Mouse (Mus musculus) neural tube, embryonic 13.5 days (tissue): Measurements from ENCODE around the gene Htr2c. TPM values are rescaled to one million over a fixed set of nuclear protein-coding genes. Genes with fewer than 3 reads are reported as not detected.

Source experiments
- ATAC-seq: fragments of 200-750 bp; cut with Nextera tagmentation; 2 replicates; pipeline ENCODE4 v1.8.0; 2017; ENCODE audit warnings: low read depth, mild to moderate bottlenecking, moderate TSS enrichment, moderate library complexity
- H3K27ac ChIP-seq: fragments of 300-500 bp; sonication (generic); replicated peaks from 2 replicates; pipeline ENCODE4 v1.5.1; 2015; ENCODE audit warnings: moderate library complexity, mild to moderate bottlenecking, inconsistent platforms
- H3K27me3 ChIP-seq: fragments of 300-500 bp; sonication (generic); 2 replicates; pipeline ENCODE4 v1.6.1; 2015; ENCODE audit warnings: mild to moderate bottlenecking, inconsistent platforms
- H3K36me3 ChIP-seq: fragments of 300-500 bp; sonication (generic); 2 replicates; pipeline ENCODE4 v1.6.1; 2015; ENCODE audit warnings: mild to moderate bottlenecking, inconsistent platforms
- H3K4me1 ChIP-seq: fragments of 300-500 bp; sonication (generic); replicated peaks from 2 replicates; pipeline ENCODE4 v1.6.1; 2015; ENCODE audit warnings: inconsistent platforms
- H3K4me2 ChIP-seq: fragments of 300-500 bp; sonication (generic); 2 replicates; pipeline ENCODE4 v1.6.1; 2015; ENCODE audit warnings: inconsistent platforms, mild to moderate bottlenecking, moderate library complexity
- H3K4me3 ChIP-seq: fragments of 300-500 bp; sonication (generic); 2 replicates; pipeline ENCODE4 v1.5.1; 2015; ENCODE audit warnings: mild to moderate bottlenecking, inconsistent platforms
- H3K9ac ChIP-seq: fragments of 300-500 bp; sonication (generic); 2 replicates; pipeline ENCODE4 v1.6.1; 2015; ENCODE audit warnings: moderate library complexity, mild to moderate bottlenecking, inconsistent platforms
- H3K9me3 ChIP-seq: fragments of 300-500 bp; sonication (generic); 2 replicates; pipeline ENCODE4 v1.6.1; 2016; ENCODE audit warnings: inconsistent platforms
- WGBS: fragments of 180-500 bp; shearing (Covaris S2); methylation state at CpG from one replicate; pipeline ENCODE4 v1.1.7; 2015; 5-methylcytosine and 5-hydroxymethylcytosine counted together
- polyA plus RNA-seq: library from polyadenylated mRNA; unstranded; fragments of >200 nt; fragmentation: Nextera tagmentation; extraction: Ambion mirVana; gene quantifications from 2 replicates; pipeline ENCODE4 v1.2.1, GENCODE M21; 2015

Htr2c gene
- polyA plus RNA-seq: 2.3 and 2.6 TPM in 2 replicates

DNA sequence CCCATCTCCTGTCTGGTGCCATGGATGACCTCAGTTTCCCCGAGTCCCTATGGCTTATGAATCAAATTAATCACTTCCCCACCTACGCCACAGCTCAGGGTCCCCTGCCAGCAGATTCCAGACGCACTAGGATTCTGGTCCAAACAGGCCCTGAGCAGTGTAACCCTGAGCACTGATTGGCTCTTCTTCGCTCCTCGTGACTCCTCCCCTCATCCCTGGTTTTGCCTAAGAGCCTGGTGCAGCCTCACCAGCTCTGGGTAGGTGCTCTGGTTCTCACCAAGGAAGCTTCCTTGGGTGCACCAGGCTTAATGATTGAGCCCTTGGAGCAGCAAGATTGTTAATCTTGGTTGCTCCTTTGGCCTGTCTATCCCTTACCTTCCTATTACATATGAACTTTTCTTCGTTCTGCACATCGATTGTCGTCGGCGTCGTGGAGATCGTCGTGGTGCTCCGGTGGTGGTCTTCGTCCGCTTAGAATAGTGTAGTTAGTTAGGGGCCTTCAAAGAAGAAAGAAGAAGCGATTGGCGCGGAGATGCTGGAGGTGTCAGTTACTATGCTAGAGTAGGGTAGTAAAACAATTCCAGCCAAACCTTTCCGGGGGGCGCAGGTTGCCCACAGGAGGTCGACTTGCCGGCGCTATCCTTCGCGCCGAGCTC is at the start of gene Htr2c:
Gene Htr2c (plus strand): TSS at position 256 of the 656 bp plus-strand sequence.
- ATAC-seq: peak; percentile 89
- Histone ChIP-seq H3K9me3 (no peaks in the 10 kb centered on the region), H3K4me2 (peak within 1 kb of the TSS; percentile 71), H3K27ac (no peak within 1 kb of the TSS), H3K4me1 (no peaks in the 10 kb centered on the region), H3K9ac (peak within 1 kb of the TSS; percentile 64), H3K27me3 (peaks cover 36% of the 10 kb centered on the region), H3K4me3 (peak within 1 kb of the TSS; percentile 45), H3K36me3 (no peaks in the 10 kb centered on the region)
- 15% methylated on average over 21 of the region's 27 CpGs for WGBS

DNA sequence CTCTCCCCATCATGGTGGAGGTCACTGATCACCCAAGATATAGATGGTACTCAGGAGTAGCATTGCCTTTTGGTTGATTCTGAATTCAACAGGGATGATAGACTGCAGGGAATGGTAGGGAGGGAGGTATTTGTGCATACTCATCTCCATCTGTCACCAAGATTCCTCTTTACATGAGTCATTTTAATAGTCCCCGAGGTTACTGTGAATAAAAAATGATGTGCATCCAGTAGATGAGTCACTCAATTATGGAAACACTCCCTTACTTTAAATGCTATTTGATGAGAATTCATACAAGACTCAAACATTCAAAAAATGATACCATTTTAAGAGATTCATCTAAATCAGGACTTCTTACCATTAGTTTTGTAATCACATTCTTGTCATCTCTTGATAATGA is 34.1 kb upstream of the Htr2c start:
- Histone ChIP-seq H3K36me3 (no peaks in the 10 kb centered on the region), H3K4me2 (no peak overlapping the region), H3K9me3 (no peaks in the 10 kb centered on the region), H3K4me3 (no peak overlapping the region), H3K27me3 (no peaks in the 10 kb centered on the region), H3K4me1 (no peaks in the 10 kb centered on the region), H3K9ac (no peak overlapping the region), H3K27ac (no peak overlapping the region)
- 71% methylated on average over 1 of the region's 1 CpGs for WGBS
- ATAC-seq: no peak

DNA sequence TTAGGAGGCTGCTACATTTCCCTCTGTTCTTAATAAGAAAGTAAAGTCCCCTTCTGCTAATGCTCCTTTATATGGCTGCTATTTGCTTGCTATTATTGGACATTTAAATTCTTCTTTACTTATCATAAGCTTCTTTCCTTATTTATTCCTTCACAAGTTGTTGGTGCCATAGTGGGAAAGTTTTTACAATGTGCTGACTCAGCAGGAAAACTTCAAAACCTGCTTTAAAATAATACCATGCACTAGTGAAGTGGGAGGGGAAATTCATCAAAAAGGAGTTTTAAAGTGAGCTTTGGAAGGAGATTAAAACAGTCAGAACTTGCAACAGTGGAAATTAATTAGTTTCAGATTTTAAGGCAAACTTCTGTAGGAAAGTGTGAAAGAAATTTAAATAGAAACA is 26.0 kb upstream of the Htr2c start:
- Histone ChIP-seq H3K27ac (no peak overlapping the region), H3K36me3 (no peaks in the 10 kb centered on the region), H3K4me2 (no peak overlapping the region), H3K9ac (no peak overlapping the region), H3K9me3 (no peaks in the 10 kb centered on the region), H3K4me3 (no peak overlapping the region), H3K4me1 (no peaks in the 10 kb centered on the region), H3K27me3 (no peaks in the 10 kb centered on the region)
- no peak for ATAC-seq

DNA sequence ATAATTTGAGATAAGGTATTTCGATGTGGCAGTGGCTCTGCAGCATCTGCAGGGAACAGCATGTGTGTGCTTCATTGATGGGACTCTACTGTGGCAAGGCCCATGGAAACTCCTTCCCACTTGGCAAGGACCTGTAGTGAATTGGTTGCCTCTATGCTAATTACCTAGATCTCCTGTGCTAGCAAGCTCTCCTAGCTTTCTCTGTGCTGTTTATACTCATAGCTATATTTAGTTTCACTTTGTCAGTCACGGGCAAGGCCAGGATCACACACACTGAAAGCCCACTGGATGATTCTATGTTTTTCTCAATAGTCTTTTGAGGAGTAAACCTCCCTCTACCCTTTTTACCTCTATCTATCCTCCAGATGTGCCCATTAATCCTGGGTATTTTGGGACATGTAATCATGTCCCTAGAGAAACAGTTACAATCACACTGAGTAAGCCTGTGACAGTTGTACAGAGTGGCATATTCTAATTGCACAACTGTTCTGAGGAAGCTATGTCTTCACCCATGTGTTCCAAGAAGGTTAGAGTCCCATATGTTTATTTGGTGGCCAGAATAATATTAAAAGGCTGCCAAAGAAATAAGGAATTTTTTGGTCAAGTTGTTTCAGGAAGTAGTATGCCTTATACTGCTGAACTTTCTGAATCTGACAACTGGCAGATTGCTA is 16.0 kb upstream of the Htr2c start:
- Histone ChIP-seq H3K27ac (no peak overlapping the region), H3K4me2 (no peak overlapping the region), H3K9ac (no peak overlapping the region), H3K4me1 (no peaks in the 10 kb centered on the region), H3K4me3 (no peak overlapping the region), H3K27me3 (no peaks in the 10 kb centered on the region), H3K36me3 (no peaks in the 10 kb centered on the region), H3K9me3 (no peaks in the 10 kb centered on the region)
- WGBS: 89% methylated on average over 2 of the region's 2 CpGs
- no peak for ATAC-seq

DNA sequence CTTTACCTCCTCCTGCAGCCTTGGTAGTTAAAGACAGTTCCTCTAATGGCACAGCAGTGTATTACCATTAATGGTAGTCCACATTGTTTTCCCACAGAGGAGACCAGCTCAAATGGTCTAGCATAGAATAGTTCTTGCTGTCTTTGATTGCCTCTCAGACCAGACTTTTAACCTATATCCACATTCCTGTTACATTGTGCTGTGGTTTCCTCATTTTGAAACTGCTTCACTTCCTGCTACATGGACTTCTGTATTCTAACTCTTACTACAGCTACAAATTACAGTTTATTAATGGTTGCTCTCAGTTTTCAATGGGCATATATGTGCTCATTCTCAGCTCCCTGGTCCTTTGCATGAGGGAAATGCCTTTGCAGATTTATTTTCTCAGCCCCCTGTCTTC is 15.3 kb upstream of the Htr2c start:
- Histone ChIP-seq H3K36me3 (no peaks in the 10 kb centered on the region), H3K4me2 (no peak overlapping the region), H3K4me3 (no peak overlapping the region), H3K4me1 (no peaks in the 10 kb centered on the region), H3K9ac (no peak overlapping the region), H3K9me3 (no peaks in the 10 kb centered on the region), H3K27me3 (no peaks in the 10 kb centered on the region), H3K27ac (no peak overlapping the region)
- ATAC-seq: no peak

DNA sequence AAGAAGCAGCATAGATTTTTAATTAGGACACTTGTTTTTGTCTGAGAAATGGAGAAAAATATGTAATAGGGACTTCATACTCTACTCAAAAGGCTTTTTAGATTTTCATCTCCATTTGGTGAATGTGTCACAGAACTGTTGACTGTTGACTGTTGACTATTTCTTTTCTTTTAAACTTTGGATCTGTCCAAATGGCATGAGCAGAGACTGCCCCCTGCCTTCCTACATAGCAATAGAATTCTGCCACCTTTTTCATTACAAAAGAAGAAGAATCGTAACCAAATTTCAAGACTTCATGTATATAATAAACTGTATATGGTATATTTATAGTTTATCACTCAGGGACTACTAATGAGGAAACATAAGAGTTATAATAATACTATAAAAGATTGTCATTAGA is 3.7 kb upstream of the Htr2c start:
- H3K4me3 ChIP-seq: no peak overlapping the region
- 82% methylated on average over 1 of the region's 1 CpGs for WGBS
- H3K9me3 ChIP-seq: no peaks in the 10 kb centered on the region
- no peak overlapping the region for H3K27ac ChIP-seq
- no peaks in the 10 kb centered on the region for H3K36me3 ChIP-seq
- H3K4me1 ChIP-seq: no peaks in the 10 kb centered on the region
- no peak for ATAC-seq
- peaks cover 32% of the 10 kb centered on the region for H3K27me3 ChIP-seq
- no peak overlapping the region for H3K9ac ChIP-seq
- H3K4me2 ChIP-seq: no peak overlapping the region

DNA sequence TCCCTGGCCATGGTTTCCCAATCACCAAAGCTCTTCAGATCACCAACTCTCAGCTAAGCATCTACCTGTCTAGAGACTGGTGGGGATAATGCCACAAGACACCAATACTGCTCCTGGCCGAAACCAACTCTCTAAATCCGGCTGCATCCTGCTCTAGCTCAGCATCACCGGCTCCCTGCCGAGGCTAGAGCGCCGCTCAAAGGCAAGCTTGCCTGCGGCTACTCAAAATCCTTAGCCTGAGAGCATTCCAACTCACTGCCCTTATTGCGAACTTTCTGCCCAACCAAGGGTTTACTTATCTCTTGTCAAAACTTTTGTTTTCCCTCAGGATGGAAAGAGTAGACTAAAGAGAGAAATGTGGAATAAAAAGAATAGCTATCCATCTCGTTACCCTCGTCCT is 2.4 kb upstream of the Htr2c start:
- 24% methylated on average over 10 of the region's 10 CpGs for WGBS

DNA sequence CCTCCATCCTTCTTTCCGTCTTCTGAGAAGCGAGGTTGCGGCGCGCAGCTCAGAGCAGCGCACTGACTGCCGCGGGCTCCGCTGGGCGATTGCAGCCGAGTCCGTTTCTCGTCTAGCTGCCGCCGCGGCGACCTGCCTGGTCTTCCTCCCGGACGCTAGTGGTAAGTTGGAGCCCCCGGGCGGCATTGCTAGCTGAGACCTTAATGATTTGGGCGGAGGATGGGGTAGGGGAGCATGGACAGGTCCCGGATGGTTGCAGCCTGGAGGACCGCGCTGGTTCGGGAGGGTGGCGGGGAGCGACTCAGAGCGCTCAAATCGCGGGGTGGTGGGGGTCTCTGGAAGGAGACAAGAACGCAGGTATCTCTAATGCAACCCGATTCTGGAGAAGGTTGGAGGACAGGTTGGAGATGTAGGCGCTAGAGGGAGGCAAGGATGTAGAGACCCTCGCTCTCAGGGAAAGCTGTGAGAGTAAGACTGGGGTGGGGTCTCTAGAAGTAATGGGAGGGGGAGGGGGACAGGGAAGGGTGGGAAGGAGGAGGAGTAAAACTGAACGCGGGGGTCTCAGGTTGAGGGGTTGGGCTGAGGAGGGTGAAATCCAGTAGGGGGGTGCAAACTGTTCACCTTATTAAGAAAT is 718 bp downstream of the Htr2c start:
- H3K27ac ChIP-seq: no peak overlapping the region
- no peaks in the 10 kb centered on the region for H3K36me3 ChIP-seq
- peak overlapping the region; percentile 64 for H3K9ac ChIP-seq
- peaks cover 36% of the 10 kb centered on the region for H3K27me3 ChIP-seq
- H3K4me2 ChIP-seq: peak overlapping the region; percentile 71
- H3K9me3 ChIP-seq: no peaks in the 10 kb centered on the region
- 32% methylated on average over 37 of the region's 37 CpGs for WGBS
- ATAC-seq: peak; percentile 90
- no peaks in the 10 kb centered on the region for H3K4me1 ChIP-seq
- peak overlapping the region; percentile 45 for H3K4me3 ChIP-seq

More for the DNA sequence above, 2.4 kb upstream of the Htr2c start:
- H3K4me1 ChIP-seq: no peaks in the 10 kb centered on the region
- no peaks in the 10 kb centered on the region for H3K9me3 ChIP-seq
- no peak overlapping the region for H3K9ac ChIP-seq
- no peak overlapping the region for H3K27ac ChIP-seq
- H3K36me3 ChIP-seq: no peaks in the 10 kb centered on the region
- no peak for ATAC-seq
- H3K4me3 ChIP-seq: no peak overlapping the region
- no peak overlapping the region for H3K4me2 ChIP-seq
- peaks cover 36% of the 10 kb centered on the region for H3K27me3 ChIP-seq

DNA sequence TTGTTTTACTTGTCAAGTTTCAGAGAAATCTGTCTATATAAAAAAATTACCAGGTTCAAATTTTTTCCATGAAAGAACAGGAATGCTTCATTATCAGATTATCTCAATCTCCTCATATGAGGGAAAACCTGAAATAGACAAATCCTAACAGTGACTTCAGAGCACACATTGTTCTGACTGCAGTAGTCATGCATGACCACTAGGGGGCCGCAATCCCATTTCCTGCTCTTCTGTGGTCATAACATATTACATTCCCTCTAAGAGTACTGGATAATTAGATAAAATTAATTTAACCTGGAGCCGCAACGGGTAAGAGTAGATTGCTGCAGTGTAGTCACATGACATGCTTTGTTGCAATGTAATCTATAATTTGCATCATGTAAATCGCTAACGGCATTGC is 17.6 kb downstream of the Htr2c start:
- Histone ChIP-seq H3K36me3 (no peaks in the 10 kb centered on the region), H3K4me2 (no peak overlapping the region), H3K27me3 (no peaks in the 10 kb centered on the region), H3K9ac (no peak overlapping the region), H3K9me3 (no peaks in the 10 kb centered on the region), H3K4me1 (no peaks in the 10 kb centered on the region), H3K27ac (no peak overlapping the region), H3K4me3 (no peak overlapping the region)
- no peak for ATAC-seq
- WGBS: 61% methylated on average over 5 of the region's 5 CpGs

DNA sequence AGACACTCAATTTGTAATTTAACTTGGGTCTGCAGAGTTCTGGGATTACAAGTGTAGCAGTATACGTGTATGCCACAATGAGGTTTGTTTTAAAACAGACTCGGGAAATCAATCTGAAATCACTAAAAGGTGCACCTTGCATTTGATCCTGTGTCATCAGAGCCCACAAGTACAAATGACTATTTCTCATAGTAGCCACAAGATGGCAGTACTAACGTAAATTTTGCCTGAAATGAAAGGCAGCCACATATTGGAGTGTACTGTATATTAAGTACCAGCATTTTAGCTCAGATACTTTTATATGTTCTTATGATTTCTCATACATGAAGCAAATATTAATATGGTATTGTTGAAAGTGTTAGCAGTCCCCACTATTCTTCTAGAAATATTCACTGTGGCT is 93.4 kb downstream of the Htr2c start:
- WGBS: 26% methylated on average over 3 of the region's 3 CpGs
- Histone ChIP-seq H3K4me2 (no peak overlapping the region), H3K4me1 (no peaks in the 10 kb centered on the region), H3K27ac (no peak overlapping the region), H3K9me3 (no peaks in the 10 kb centered on the region), H3K27me3 (no peaks in the 10 kb centered on the region), H3K36me3 (no peaks in the 10 kb centered on the region), H3K4me3 (no peak overlapping the region), H3K9ac (no peak overlapping the region)
- no peak for ATAC-seq

DNA sequence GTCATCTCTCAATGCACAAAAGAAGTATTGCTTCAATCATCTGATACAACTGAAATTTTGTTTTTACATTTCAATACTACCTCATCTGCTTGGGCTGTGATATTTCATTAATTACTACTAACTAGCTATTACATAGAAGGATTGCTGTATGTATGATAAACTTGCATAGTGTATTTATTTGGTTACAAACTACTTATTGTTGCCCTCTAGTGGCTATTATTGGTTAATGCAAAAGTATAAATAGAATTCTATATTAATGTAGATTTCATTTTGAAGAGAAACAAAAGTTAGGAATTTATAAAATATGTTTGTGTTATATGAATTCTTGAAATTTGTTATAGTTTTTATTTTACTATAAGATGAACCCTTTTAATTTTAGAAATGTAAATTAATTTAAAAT is 109.3 kb downstream of the Htr2c start:
- Histone ChIP-seq H3K4me3 (no peak overlapping the region), H3K9ac (no peak overlapping the region), H3K27me3 (no peaks in the 10 kb centered on the region), H3K36me3 (no peaks in the 10 kb centered on the region), H3K27ac (no peak overlapping the region), H3K4me1 (no peaks in the 10 kb centered on the region), H3K9me3 (no peaks in the 10 kb centered on the region), H3K4me2 (no peak overlapping the region)
- ATAC-seq: no peak

DNA sequence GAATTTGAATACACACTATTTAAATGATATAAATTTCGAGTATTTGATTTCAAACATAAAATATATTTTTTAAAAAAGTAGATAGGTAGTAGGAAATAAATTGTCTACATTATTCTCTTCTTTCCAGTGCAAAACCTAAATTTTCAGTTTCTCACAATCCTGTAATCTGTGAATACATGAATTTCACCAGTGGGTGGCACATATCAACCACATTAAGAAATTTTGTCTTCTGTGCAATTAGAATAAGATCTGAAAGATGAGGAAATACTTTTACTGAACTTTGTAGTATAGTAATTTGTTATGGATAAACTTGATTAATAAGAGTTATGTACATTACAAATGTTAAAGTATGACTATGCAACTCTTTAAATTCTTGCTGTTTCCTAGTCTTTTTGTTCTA is 156.8 kb downstream of the Htr2c start:
- Histone ChIP-seq H3K9ac (no peak overlapping the region), H3K36me3 (no peaks in the 10 kb centered on the region), H3K4me3 (no peak overlapping the region), H3K9me3 (no peaks in the 10 kb centered on the region), H3K27me3 (no peaks in the 10 kb centered on the region), H3K4me2 (no peak overlapping the region), H3K27ac (no peak overlapping the region), H3K4me1 (no peaks in the 10 kb centered on the region)
- ATAC-seq: no peak
- 59% methylated on average over 1 of the region's 1 CpGs for WGBS

DNA sequence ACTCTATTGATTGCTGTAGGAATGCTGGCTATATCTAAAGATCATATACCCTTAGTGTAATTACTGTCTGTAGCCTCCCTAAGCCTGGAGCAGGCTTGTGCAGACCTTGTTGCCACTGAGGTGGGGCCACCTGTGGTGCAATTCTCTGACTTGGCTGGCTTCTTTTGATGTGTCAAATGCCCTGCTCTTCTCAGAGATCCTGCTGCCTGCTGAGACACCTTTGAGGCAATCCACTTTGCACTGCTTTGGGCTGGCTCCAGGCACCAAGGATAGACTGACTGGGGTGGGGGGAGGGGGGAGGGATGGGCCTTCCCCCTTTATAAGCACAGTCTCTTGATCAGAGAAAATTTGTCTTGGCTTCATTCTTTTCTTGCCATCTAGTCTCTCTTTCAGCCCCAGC is 252.9 kb downstream of the Htr2c start:
- Histone ChIP-seq H3K4me3 (no peak overlapping the region), H3K27ac (no peak overlapping the region), H3K9ac (no peak overlapping the region), H3K27me3 (no peaks in the 10 kb centered on the region), H3K4me1 (no peaks in the 10 kb centered on the region), H3K9me3 (no peaks in the 10 kb centered on the region), H3K4me2 (no peak overlapping the region), H3K36me3 (no peaks in the 10 kb centered on the region)
- ATAC-seq: no peak
